Mouse (Mus musculus): ENCODE results near the gene Bap1.

DNA sequence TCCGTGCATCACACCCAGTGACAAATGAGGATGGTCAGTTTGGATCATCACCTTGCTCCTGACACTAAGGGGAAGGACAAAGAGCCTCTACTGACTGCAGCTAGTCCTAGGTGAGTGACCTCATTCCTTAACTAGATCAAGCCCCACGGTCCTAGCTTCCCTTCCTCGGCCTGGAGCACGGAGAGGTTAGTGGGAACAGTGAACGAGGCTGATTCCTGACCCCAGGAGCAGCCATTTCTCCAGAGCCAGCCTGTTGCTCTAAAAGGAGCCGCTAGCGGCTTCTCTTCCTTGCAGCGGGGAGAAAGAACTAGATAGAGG is 46.0 kb upstream of the Bap1 start:
- no peak for TF ChIP-seq POLR2A (IDR thresholded peaks at IDR 0.05; ENCODE audit: borderline replicate concordance, insufficient read depth, low read length)
- no peak for TF ChIP-seq CTCF (IDR thresholded peaks at IDR 0.05; ENCODE audit: borderline replicate concordance, insufficient read depth, low read depth, low read length)
